Mouse (Mus musculus) hindbrain, embryonic 10.5 days (tissue): Measurements from ENCODE around the gene Tdrd6. TPM values are rescaled to one million over a fixed set of nuclear protein-coding genes. Genes with fewer than 3 reads are reported as not detected.
A peak's percentile ranks its signal among the peaks of the same experiment; 100 is the strongest.

ENCODE experiments used
- DNase-seq: peaks from one replicate; pipeline ENCODE4 v3.0.0-alpha.2; 2017; ENCODE audit warnings: low spot score
- H3K27ac ChIP-seq: fragments of 300-500 bp; sonication (generic); 2 replicates; pipeline ENCODE4 v1.5.1; 2016; ENCODE audit warnings: mild to moderate bottlenecking, moderate library complexity
- H3K27me3 ChIP-seq: fragments of 300-500 bp; sonication (generic); 2 replicates; pipeline ENCODE4 v1.6.1; 2016; ENCODE audit warnings: mild to moderate bottlenecking; ENCODE audit not compliant: poor library complexity, insufficient read depth, severe bottlenecking
- H3K36me3 ChIP-seq: fragments of 300-500 bp; sonication (generic); 2 replicates; pipeline ENCODE4 v1.6.1; 2016; ENCODE audit warnings: mild to moderate bottlenecking, moderate library complexity
- H3K4me1 ChIP-seq: fragments of 300-500 bp; sonication (generic); replicated peaks from 2 replicates; pipeline ENCODE4 v1.6.1; 2016; ENCODE audit warnings: mild to moderate bottlenecking
- H3K4me3 ChIP-seq: fragments of 300-500 bp; sonication (generic); 2 replicates; pipeline ENCODE4 v1.5.1; 2016; ENCODE audit warnings: mild to moderate bottlenecking, moderate library complexity
- H3K9me3 ChIP-seq: fragments of 300-500 bp; sonication (generic); 2 replicates; pipeline ENCODE4 v1.6.1; 2016; ENCODE audit warnings: mild to moderate bottlenecking, moderate library complexity
- WGBS: fragments of 180-500 bp; shearing (Covaris S2); methylation state at CpG from one replicate; pipeline ENCODE4 v1.1.7; 2016; 5-methylcytosine and 5-hydroxymethylcytosine counted together
- polyA plus RNA-seq: library from polyadenylated mRNA; unstranded; fragments of >200 nt; fragmentation: Nextera tagmentation; extraction: Ambion mirVana; gene quantifications from 2 replicates; pipeline ENCODE4 v1.2.1, GENCODE M21; 2016

Gene Tdrd6
- polyA plus RNA-seq = 0.03 and 0.17 TPM in 2 replicates

GRCm38 (mm10) chr17:43629496-43630426 lies at the start of gene Tdrd6:
TSS of gene Tdrd6 (minus strand) at chr17:43630299.
- Histone ChIP-seq H3K27ac (peak within 1 kb of the TSS; percentile 71), H3K36me3 (no peaks in the 10 kb centered on the region), H3K4me1 (peaks cover 17% of the 10 kb centered on the region), H3K4me3 (peak within 1 kb of the TSS; percentile 56), H3K27me3 (peaks cover 58% of the 10 kb centered on the region), H3K9me3 (peaks cover 10% of the 10 kb centered on the region; the same call in 1 of the 2 replicates)
- WGBS = 3% methylated on average over 83 of the region's 83 CpGs
- DNase-seq = peak; percentile 51

DNA sequence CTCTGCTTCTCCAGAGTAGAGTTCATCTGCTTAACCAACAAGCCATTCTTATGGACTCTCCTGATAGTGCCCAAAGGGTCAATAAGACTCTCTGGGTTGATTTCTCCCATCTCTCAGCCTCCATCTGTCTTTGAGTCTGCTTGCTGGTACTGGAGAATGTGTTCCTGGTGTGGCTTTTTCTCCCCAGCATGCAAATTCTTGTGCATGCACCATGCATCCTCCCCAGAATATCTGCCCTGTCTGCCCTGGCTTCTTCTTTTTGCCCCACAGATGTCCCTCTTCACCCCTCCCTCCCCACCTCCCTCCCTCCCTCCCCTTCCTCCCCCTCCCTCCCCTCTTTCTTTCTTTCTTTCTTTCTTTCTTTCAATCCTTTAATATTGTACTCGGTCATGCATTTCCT lies 47.2 kb upstream of the Tdrd6 start:
- Histone ChIP-seq H3K36me3 (peaks cover 32% of the 10 kb centered on the region), H3K4me1 (0 out of 2 replicates have a peak, but pooled peaks cover 3% of the 10 kb centered on the region), H3K27me3 (no peaks in the 10 kb centered on the region), H3K27ac (no peak overlapping the region), H3K4me3 (no peak overlapping the region), H3K9me3 (no peaks in the 10 kb centered on the region)
- WGBS = 95% methylated on average over 1 of the region's 1 CpGs
- DNase-seq = no peak

DNA sequence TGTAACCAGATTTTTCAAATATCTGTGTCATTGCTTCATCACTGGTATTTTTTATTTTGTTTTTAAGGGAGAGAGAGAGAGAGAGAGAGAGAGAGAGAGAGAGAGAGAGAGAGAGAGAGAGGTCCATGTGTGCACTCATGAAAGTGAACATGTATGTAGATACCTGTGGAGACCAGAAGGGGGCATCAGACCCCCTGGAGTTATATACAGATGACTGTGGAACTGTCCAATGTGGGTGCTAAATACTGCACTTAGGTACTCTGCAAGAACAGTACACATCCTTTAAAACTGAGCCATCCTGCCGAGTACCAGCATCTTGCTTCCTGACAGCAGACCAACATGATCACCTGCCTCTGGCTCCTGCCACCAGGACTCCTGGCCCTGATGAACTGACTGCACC lies 46.1 kb upstream of the Tdrd6 start:
- Histone ChIP-seq H3K27ac (no peak overlapping the region), H3K27me3 (no peaks in the 10 kb centered on the region), H3K9me3 (no peaks in the 10 kb centered on the region), H3K4me3 (no peak overlapping the region), H3K36me3 (peaks cover 28% of the 10 kb centered on the region), H3K4me1 (0 out of 2 replicates have a peak, but pooled peaks cover 3% of the 10 kb centered on the region)
- 93% methylated on average over 1 of the region's 1 CpGs for WGBS
- DNase-seq = no peak

DNA sequence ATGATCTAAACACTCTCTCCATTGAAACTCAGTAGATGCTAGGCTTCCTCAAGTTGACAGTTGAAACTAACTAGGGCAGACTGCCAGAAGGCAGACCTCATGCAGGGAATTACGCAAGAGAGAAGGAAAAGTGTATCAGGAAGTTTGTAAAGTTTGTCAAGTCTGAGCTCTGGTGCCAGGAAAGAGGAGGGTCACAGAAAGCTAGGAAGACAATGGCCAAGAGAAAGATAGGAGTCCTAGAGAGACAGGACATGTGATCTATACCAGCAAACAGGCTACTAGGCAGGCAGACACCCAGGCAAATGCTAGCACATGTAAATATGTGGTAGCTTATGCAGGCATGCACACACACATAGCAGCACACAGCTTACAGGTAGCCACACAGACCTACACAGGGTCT lies 45.1 kb upstream of the Tdrd6 start:
- Histone ChIP-seq H3K36me3 (peaks cover 17% of the 10 kb centered on the region), H3K9me3 (no peaks in the 10 kb centered on the region), H3K27ac (no peak overlapping the region), H3K4me1 (0 out of 2 replicates have a peak, but pooled peaks cover 3% of the 10 kb centered on the region), H3K27me3 (no peaks in the 10 kb centered on the region), H3K4me3 (no peak overlapping the region)
- DNase-seq = no peak
- WGBS = 91% methylated on average over 1 of the region's 1 CpGs

DNA sequence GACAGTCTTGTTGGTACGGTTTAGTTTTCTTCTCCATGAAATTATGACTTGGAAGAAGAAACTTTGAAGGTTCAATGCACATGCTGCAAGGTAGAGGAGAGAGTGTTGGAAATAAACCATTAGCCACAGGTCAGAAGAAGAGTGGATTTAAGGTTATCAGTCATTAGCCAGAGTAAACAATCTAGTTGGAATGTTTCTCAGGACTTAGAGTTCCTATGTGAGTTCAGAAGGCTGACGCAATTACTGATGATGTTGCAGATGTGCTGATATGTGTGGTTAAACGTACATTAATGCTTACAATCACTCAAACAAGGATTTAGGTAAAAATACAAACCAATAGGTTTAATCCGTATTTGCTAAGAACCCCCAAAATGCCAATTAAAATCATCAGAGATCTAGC lies 41.8 kb upstream of the Tdrd6 start:
- Histone ChIP-seq H3K36me3 (no peaks in the 10 kb centered on the region), H3K4me1 (peaks cover 22% of the 10 kb centered on the region), H3K9me3 (no peaks in the 10 kb centered on the region), H3K4me3 (no peak overlapping the region), H3K27me3 (no peaks in the 10 kb centered on the region), H3K27ac (no peak overlapping the region)
- DNase-seq = no peak
- 89% methylated on average over 4 of the region's 4 CpGs for WGBS

DNA sequence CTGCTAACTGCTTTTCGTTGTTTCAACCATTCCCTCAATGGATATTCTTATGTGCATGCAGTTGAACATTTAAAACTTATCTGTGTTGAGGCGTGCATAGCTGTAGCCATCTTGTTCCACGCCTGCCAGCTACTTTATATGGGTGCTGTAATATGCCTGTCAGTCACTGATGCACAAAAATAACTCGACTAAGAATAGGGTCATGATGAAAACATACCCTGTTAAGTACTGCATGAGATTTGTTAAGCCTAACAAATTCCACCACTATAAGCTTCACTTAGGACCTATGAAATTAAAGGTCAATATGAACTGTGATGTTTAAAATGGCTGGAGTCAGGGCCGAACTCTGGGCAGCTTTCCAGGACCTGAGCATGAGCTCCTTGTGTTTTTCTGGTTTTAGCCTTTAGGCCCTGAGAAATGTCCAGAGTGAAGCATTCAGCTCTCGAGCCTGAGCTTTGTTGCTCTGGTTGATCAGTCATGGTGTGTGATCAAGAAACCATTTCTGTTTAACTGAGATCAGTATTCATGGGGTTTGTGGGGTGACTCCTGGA lies 39.1 kb upstream of the Tdrd6 start:
- 77% methylated on average over 6 of the region's 6 CpGs for WGBS
- Histone ChIP-seq H3K27ac (no peak overlapping the region), H3K36me3 (no peaks in the 10 kb centered on the region), H3K9me3 (no peaks in the 10 kb centered on the region), H3K27me3 (no peaks in the 10 kb centered on the region), H3K4me3 (peak overlapping the region; percentile 89), H3K4me1 (peaks cover 38% of the 10 kb centered on the region)
- no peak for DNase-seq

- peaks cover 38% of the 10 kb centered on the region for H3K4me1 ChIP-seq
- under 1% methylated on average over 17 of the region's 17 CpGs for WGBS
- H3K36me3 ChIP-seq = peaks cover 17% of the 10 kb centered on the region
- H3K27ac ChIP-seq = peak within 1 kb of the TSS; percentile 95
- no peaks in the 10 kb centered on the region for H3K9me3 ChIP-seq
- no peak for DNase-seq
- no peaks in the 10 kb centered on the region for H3K27me3 ChIP-seq
- peak within 1 kb of the TSS; percentile 89 for H3K4me3 ChIP-seq
Observed at GRCm38 (mm10) chr17:43667290-43667843, 37.3 kb upstream of the Tdrd6 start, which contains the start of gene Cyp39a1. TSS of gene Cyp39a1 (plus strand) at chr17:43667425.

- H3K4me3 ChIP-seq = peak within 1 kb of the TSS; percentile 89
- peaks cover 20% of the 10 kb centered on the region for H3K36me3 ChIP-seq
- H3K9me3 ChIP-seq = no peaks in the 10 kb centered on the region
- WGBS = under 1% methylated on average over 41 of the region's 41 CpGs
- peaks cover 38% of the 10 kb centered on the region for H3K4me1 ChIP-seq
- peak within 1 kb of the TSS; percentile 95 for H3K27ac ChIP-seq
- H3K27me3 ChIP-seq = no peaks in the 10 kb centered on the region
- DNase-seq = peak; percentile 93
Observed at GRCm38 (mm10) chr17:43666576-43667289, 36.6 kb upstream of the Tdrd6 start, which contains the start of gene Slc25a27. TSS of gene Slc25a27 (minus strand) at chr17:43667214.

DNA sequence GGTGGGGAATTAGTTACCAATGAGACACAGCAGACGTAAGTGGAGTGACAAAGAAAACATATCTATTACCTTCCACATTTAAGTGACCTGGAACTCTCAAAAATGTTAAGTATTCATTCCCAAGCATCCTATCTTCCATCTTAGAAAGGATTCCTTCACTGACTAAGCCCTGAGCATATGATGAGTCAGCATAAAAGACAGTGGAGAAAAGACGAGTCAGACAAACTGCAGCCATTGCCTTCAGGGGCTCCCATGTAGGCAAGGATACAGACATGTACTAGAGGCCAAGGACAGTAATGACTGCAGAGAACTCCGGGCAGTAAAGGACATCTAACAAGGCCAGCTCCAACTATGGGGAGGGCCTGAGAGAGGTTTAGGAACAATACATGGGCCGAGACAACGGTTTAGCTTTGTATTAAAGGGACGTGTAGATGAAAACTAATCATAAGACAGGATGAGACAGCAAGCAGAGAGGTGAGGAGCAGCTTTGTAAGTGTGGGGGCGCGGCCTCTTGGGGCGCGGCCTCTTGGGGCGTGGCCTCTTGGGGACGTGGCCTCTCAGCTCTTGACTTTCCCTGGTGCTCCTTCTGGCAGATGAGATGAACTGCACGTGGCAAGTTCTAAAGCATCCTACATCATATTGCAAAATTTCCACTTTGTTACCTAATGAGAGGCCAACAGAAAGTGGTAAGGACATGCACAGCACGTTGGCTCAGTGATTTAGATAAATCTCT lies 21.4 kb upstream of the Tdrd6 start:
- H3K36me3 ChIP-seq = peaks cover 77% of the 10 kb centered on the region
- peaks cover 9% of the 10 kb centered on the region; the same call in 1 of the 2 replicates for H3K4me1 ChIP-seq
- H3K27me3 ChIP-seq = no peaks in the 10 kb centered on the region
- H3K9me3 ChIP-seq = no peaks in the 10 kb centered on the region
- H3K4me3 ChIP-seq = no peak overlapping the region
- DNase-seq = no peak
- 73% methylated on average over 14 of the region's 14 CpGs for WGBS
- H3K27ac ChIP-seq = no peak overlapping the region

DNA sequence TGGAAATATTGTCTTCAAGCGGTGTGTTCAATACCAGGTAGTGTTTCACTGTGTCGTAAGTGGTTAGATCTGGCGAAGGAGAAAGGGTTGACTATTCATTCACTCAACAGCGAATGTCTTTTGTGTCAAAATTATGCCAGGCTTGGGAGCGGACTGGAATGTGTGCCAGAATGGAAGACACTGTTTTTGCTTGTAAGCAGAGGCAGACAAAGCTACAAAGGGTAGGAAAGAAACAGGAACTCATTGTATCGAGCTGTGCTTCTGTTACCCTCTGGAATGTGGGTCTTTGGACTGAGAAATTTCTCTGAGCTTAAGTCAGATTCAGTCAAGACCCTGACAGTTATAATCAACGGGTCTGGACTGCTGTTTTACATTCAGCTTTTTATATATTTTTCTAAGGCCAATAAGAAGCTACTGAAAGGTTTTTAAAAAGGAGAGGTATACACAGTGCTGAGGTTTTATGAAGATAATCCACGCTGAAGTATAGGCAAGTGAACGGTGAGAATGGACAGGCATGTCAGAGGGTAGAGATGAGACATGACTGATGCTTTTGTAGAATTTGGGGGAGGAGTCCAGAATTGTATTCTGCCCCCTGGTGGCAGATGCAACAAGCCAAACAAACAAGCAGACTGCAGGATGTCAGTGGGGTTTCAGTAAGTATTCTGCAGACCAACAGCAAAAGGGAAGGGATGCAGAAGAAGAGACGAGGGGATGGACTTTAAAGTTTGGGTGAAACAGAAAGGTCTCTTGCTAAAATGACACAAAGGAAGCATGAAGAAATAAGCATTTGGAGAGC lies 19.7 kb upstream of the Tdrd6 start:
- H3K27ac ChIP-seq = no peak overlapping the region
- no peak for DNase-seq
- 82% methylated on average over 10 of the region's 10 CpGs for WGBS
- peaks cover 88% of the 10 kb centered on the region for H3K36me3 ChIP-seq
- H3K4me1 ChIP-seq = peaks cover 9% of the 10 kb centered on the region; the same call in 1 of the 2 replicates
- peaks cover 5% of the 10 kb centered on the region; the same call in 1 of the 2 replicates for H3K27me3 ChIP-seq
- no peaks in the 10 kb centered on the region for H3K9me3 ChIP-seq
- no peak overlapping the region for H3K4me3 ChIP-seq

- Histone ChIP-seq H3K9me3 (no peaks in the 10 kb centered on the region), H3K27ac (no peak overlapping the region), H3K4me1 (peaks cover 9% of the 10 kb centered on the region; the same call in 1 of the 2 replicates), H3K27me3 (peaks cover 5% of the 10 kb centered on the region; the same call in 1 of the 2 replicates), H3K4me3 (no peak overlapping the region), H3K36me3 (peaks cover 85% of the 10 kb centered on the region)
- DNase-seq = no peak
- WGBS = 54% methylated on average over 5 of the region's 5 CpGs
Observed at GRCm38 (mm10) chr17:43646925-43647324, 16.8 kb upstream of the Tdrd6 start.
